Mouse (Mus musculus) urinary bladder, postnatal 36 days (tissue): ENCODE data around the gene Sirt4.
"Not testable (repeated sequence)": the region's sequence is repeated elsewhere in the genome, so short reads cannot be mapped to it uniquely, and the experiment has no call there.

ENCODE experiments used
- DNase-seq, 2 experiments: peaks; one replicate each; pipeline ENCODE4 v3.0.0; 2022; ENCODE audit warnings: low spot score in 2 of 2, mixed read lengths in 1 of 2

The Sirt4 gene

GRCm38 (mm10) chr5:115470766-115471531 is 13.6 kb downstream of the Sirt4 start:
- peak; percentile 27 to 33 for DNase-seq

- peak in 1 of 2 experiments; percentile 19 for DNase-seq
These were observed 14.7 kb downstream of the Sirt4 start for GRCm38 (mm10) chr5:115469791-115470190.

- DNase-seq: no peak
These were observed 18.7 kb downstream of the Sirt4 start, which contains the start of gene Pla2g1b for GRCm38 (mm10) chr5:115465642-115466420. Gene Pla2g1b (plus strand): TSS chr5:115466262.

GRCm38 (mm10) chr5:115464408-115465115 is 20.0 kb downstream of the Sirt4 start:
- no peak for DNase-seq

GRCm38 (mm10) chr5:115458918-115459317 is 25.6 kb downstream of the Sirt4 start:
- DNase-seq: no peak

- no peak for DNase-seq
These were observed 28.7 kb downstream of the Sirt4 start for GRCm38 (mm10) chr5:115455838-115456237.

- DNase-seq: no peak
These were observed 30.0 kb downstream of the Sirt4 start for GRCm38 (mm10) chr5:115454422-115455090.

GRCm38 (mm10) chr5:115450410-115451317 is 33.9 kb downstream of the Sirt4 start:
- no peak for DNase-seq

GRCm38 (mm10) chr5:115449247-115449646 is 35.3 kb downstream of the Sirt4 start:
- no peak for DNase-seq

- DNase-seq: no peak
These were observed 37.4 kb downstream of the Sirt4 start for GRCm38 (mm10) chr5:115447108-115447507.

- no peak for DNase-seq
These were observed 40.4 kb downstream of the Sirt4 start for GRCm38 (mm10) chr5:115444130-115444529.

GRCm38 (mm10) chr5:115442663-115443062 is 41.9 kb downstream of the Sirt4 start:
- not testable (repeated sequence) for DNase-seq

GRCm38 (mm10) chr5:115441205-115441849 is 43.2 kb downstream of the Sirt4 start:
- peak; percentile 59 to 70 for DNase-seq

GRCm38 (mm10) chr5:115438667-115439066 is 45.9 kb downstream of the Sirt4 start:
- DNase-seq: no peak

GRCm38 (mm10) chr5:115437945-115438315 is 46.6 kb downstream of the Sirt4 start:
- no peak for DNase-seq

- DNase-seq: no peak
These were observed 47.1 kb downstream of the Sirt4 start for GRCm38 (mm10) chr5:115437242-115437944.

GRCm38 (mm10) chr5:115436421-115437124 is 48.0 kb downstream of the Sirt4 start:
- DNase-seq: peak in 1 of 2 experiments; percentile 11

GRCm38 (mm10) chr5:115435755-115436379 is 48.7 kb downstream of the Sirt4 start:
- DNase-seq: no peak
